Mouse (Mus musculus) natural killer cell, adult 2 months (primary cell): ENCODE results near the gene Cemip2.
"Not testable (repeated sequence)": the region's sequence is repeated elsewhere in the genome, so short reads cannot be mapped to it uniquely, and the experiment has no call there.

ENCODE experiments used
- DNase-seq, 2 experiments: peaks; one replicate each; pipeline ENCODE4 v3.0.0; 2022; ENCODE audit warnings: low spot score in 2 of 2

Cemip2 gene

GRCm38 (mm10) chr19:21865242-21866055 lies 87.3 kb downstream of the Cemip2 start:
- no peak for DNase-seq

- DNase-seq: no peak
Measured at GRCm38 (mm10) chr19:21866094-21866493, 88.0 kb downstream of the Cemip2 start.

- not testable (repeated sequence) for DNase-seq
Measured at GRCm38 (mm10) chr19:21866756-21867155, 88.6 kb downstream of the Cemip2 start.

- DNase-seq: no peak
Measured at GRCm38 (mm10) chr19:21868471-21868870, 90.3 kb downstream of the Cemip2 start.

- no peak for DNase-seq
Measured at GRCm38 (mm10) chr19:21882110-21882940, 104.2 kb downstream of the Cemip2 start.

GRCm38 (mm10) chr19:21883053-21883452 lies 104.9 kb downstream of the Cemip2 start:
- no peak for DNase-seq

- DNase-seq: no peak
Measured at GRCm38 (mm10) chr19:21883922-21884321, 105.8 kb downstream of the Cemip2 start.

- no peak for DNase-seq
Measured at GRCm38 (mm10) chr19:21884385-21884784, 106.2 kb downstream of the Cemip2 start.

- no peak for DNase-seq
Measured at GRCm38 (mm10) chr19:21886166-21886657, 108.1 kb downstream of the Cemip2 start.

- no peak for DNase-seq
Measured at GRCm38 (mm10) chr19:21890699-21891098, 112.6 kb downstream of the Cemip2 start.

GRCm38 (mm10) chr19:21894792-21895191 lies 116.7 kb downstream of the Cemip2 start:
- DNase-seq: no peak

- DNase-seq: no peak
Measured at GRCm38 (mm10) chr19:21895540-21895939, 117.4 kb downstream of the Cemip2 start.

GRCm38 (mm10) chr19:21897122-21897827 lies 119.1 kb downstream of the Cemip2 start:
- DNase-seq: peak; percentile 62 to 64

GRCm38 (mm10) chr19:21898015-21898939 lies 120.1 kb downstream of the Cemip2 start:
- no peak for DNase-seq
